Mouse (Mus musculus) neutrophil, adult 83 days (primary cell): Measurements from ENCODE around the gene Adra1d. TPM values are rescaled to one million over a fixed set of nuclear protein-coding genes. Genes with fewer than 3 reads are reported as not detected.

ENCODE experiments used
- total RNA-seq, 2 experiments: library from RNA; stranded (reverse); gene quantifications; one replicate each; pipeline ENCODE4 v1.2.4; 2023

Adra1d gene
- total RNA-seq = not detected

DNA sequence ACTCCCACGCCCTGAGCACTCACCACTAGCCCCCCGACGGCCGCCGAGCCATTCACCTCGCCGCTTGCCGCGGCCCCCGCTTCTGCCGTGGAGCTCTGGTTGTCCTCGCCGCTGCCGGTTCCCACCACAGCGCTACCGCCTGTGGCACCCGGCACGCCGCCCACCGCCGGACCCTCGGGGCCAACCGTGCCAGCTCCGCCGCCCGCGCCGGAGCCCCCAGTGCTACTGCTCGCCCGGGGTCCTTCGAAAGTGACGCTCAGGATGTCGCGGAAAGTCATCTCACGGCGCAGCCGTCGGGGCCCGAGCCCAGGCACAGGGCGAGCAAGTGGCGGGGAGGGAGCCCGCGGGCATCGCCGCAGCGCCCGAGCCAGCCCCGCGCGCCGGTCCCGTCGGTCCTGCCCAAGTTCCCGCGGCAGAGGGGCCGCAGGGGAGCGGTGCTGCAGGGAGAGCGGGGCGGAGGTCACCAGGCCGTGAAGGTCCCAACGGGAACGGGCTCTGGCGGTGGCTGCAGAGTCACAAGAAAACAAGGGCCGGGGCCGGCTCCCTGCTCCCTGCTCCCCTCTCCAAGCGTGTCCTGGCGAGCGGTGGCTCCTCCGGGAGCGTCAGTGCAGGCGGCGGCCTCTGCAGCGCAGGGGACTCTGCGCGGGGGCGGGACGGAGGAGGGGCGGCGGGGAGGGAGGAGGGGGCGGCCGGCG lies at the start of gene Adra1d:
Adra1d (minus strand) TSS at position 393 of the 695 bp plus-strand sequence.

Other genes with a start within 250 kb of the Adra1d start
- 1 to 10 TPM; 5.2 to 9.1 TPM for gene Rnf24, start 209.4 kb downstream of the Adra1d start, total RNA-seq
- gene Smox, start 70.8 kb downstream of the Adra1d start, total RNA-seq = 10 to 100 TPM; 27.0 to 32.1 TPM